Mouse (Mus musculus) embryonic facial prominence, embryonic 13.5 days (tissue): Measurements from ENCODE around the gene Gm6217. TPM values are rescaled to one million over a fixed set of nuclear protein-coding genes. Genes with fewer than 3 reads are reported as not detected.
"Not testable (repeated sequence)": the region's sequence is repeated elsewhere in the genome, so short reads cannot be mapped to it uniquely, and the experiment has no call there.

Experiments used
- ATAC-seq: fragments of 200-750 bp; cut with Nextera tagmentation; 2 replicates; pipeline ENCODE4 v1.8.0; 2017; ENCODE audit warnings: low read depth; ENCODE audit not compliant: insufficient number of reproducible peaks, insufficient read depth, low FRiP score, low TSS enrichment
- H3K27ac ChIP-seq: fragments of 300-500 bp; sonication (generic); 2 replicates; pipeline ENCODE4 v1.5.1; 2015; ENCODE audit warnings: moderate library complexity, mild to moderate bottlenecking, inconsistent platforms
- H3K27me3 ChIP-seq: fragments of 300-500 bp; sonication (generic); 2 replicates; pipeline ENCODE4 v1.6.1; 2015; ENCODE audit warnings: mild to moderate bottlenecking, inconsistent platforms
- H3K36me3 ChIP-seq: fragments of 300-500 bp; sonication (generic); 2 replicates; pipeline ENCODE4 v1.6.1; 2015; ENCODE audit warnings: mild to moderate bottlenecking, inconsistent platforms
- H3K4me1 ChIP-seq: fragments of 300-500 bp; sonication (generic); 2 replicates; pipeline ENCODE4 v1.6.1; 2015; ENCODE audit warnings: inconsistent platforms
- H3K4me2 ChIP-seq: fragments of 300-500 bp; sonication (generic); 2 replicates; pipeline ENCODE4 v1.6.1; 2015; ENCODE audit warnings: moderate library complexity, mild to moderate bottlenecking, inconsistent platforms
- H3K4me3 ChIP-seq: fragments of 300-500 bp; sonication (generic); 2 replicates; pipeline ENCODE4 v1.5.1; 2015; ENCODE audit warnings: mild to moderate bottlenecking, inconsistent platforms
- H3K9ac ChIP-seq: fragments of 300-500 bp; sonication (generic); 2 replicates; pipeline ENCODE4 v1.6.1; 2015; ENCODE audit warnings: mild to moderate bottlenecking, inconsistent platforms
- H3K9me3 ChIP-seq: fragments of 300-500 bp; sonication (generic); 2 replicates; pipeline ENCODE4 v1.6.1; 2016; ENCODE audit warnings: inconsistent platforms
- WGBS: fragments of 180-500 bp; shearing (Covaris S2); methylation state at CpG from one replicate; pipeline ENCODE4 v1.1.7; 2015; ENCODE audit warnings: mixed read lengths; 5-methylcytosine and 5-hydroxymethylcytosine counted together
- polyA plus RNA-seq: library from polyadenylated mRNA; unstranded; fragments of >200 nt; fragmentation: Nextera tagmentation; extraction: Ambion mirVana; gene quantifications from 2 replicates; pipeline ENCODE4 v1.2.1, GENCODE M21; 2015

The Gm6217 gene
- polyA plus RNA-seq, 1 experiment from 2014 or later, result not detected

- not testable (repeated sequence) for ATAC-seq
These were observed 11.3 kb upstream of the Gm6217 start for GRCm38 (mm10) chr1:82942505-82942904.

GRCm38 (mm10) chr1:82938666-82939065 lies 7.5 kb upstream of the Gm6217 start:
- 93% methylated on average over 5 of the region's 5 CpGs for WGBS
- Histone ChIP-seq H3K36me3 (no peaks in the 10 kb centered on the region), H3K27me3 (no peaks in the 10 kb centered on the region), H3K4me3 (no peak overlapping the region), H3K4me1 (no peaks in the 10 kb centered on the region), H3K9ac (no peak overlapping the region), H3K27ac (no peak overlapping the region), H3K4me2 (no peak overlapping the region), H3K9me3 (no peaks in the 10 kb centered on the region)
- ATAC-seq, result no peak

More at GRCm38 (mm10) chr1:82942505-82942904, 11.3 kb upstream of the Gm6217 start:
- not testable (repeated sequence) for H3K9ac ChIP-seq, H3K27ac ChIP-seq, H3K4me3 ChIP-seq, H3K36me3 ChIP-seq, H3K9me3 ChIP-seq, H3K4me1 ChIP-seq, H3K4me2 ChIP-seq, H3K27me3 ChIP-seq
- WGBS, result 82% methylated on average over 1 of the region's 2 CpGs

- not testable (repeated sequence) for H3K4me3 ChIP-seq, H3K4me2 ChIP-seq, ATAC-seq, H3K27ac ChIP-seq, H3K27me3 ChIP-seq, H3K4me1 ChIP-seq, H3K9me3 ChIP-seq, H3K36me3 ChIP-seq, H3K9ac ChIP-seq
- 88% methylated on average over 3 of the region's 3 CpGs for WGBS
These were observed 641 bp downstream of the Gm6217 start for GRCm38 (mm10) chr1:82930558-82930957.

GRCm38 (mm10) chr1:82924650-82925049 lies 6.5 kb downstream of the Gm6217 start, which contains the start of gene A030014E15Rik:
Gene A030014E15Rik (plus strand): TSS chr1:82924917.
- Histone ChIP-seq H3K9ac (no peak within 1 kb of the TSS), H3K27ac (no peak within 1 kb of the TSS), H3K36me3 (no peaks in the 10 kb centered on the region), H3K4me1 (no peaks in the 10 kb centered on the region), H3K4me3 (no peak within 1 kb of the TSS), H3K9me3 (no peaks in the 10 kb centered on the region), H3K27me3 (no peaks in the 10 kb centered on the region), H3K4me2 (no peak within 1 kb of the TSS)
- ATAC-seq, result no peak
- WGBS, result 84% methylated on average over 6 of the region's 6 CpGs

GRCm38 (mm10) chr1:82913434-82913833 lies 17.8 kb downstream of the Gm6217 start:
- WGBS, result 96% methylated on average over 5 of the region's 5 CpGs
- not testable (repeated sequence) for H3K27ac ChIP-seq, H3K9ac ChIP-seq, ATAC-seq, H3K4me1 ChIP-seq, H3K4me2 ChIP-seq, H3K36me3 ChIP-seq, H3K9me3 ChIP-seq, H3K27me3 ChIP-seq, H3K4me3 ChIP-seq

GRCm38 (mm10) chr1:82913025-82913424 lies 18.2 kb downstream of the Gm6217 start, which contains the start of gene A030005L19Rik:
Gene A030005L19Rik (plus strand): TSS chr1:82913325.
- no peaks in the 10 kb centered on the region for H3K9me3 ChIP-seq
- no peak for ATAC-seq
- no peak within 1 kb of the TSS for H3K9ac ChIP-seq
- 74% methylated on average over 3 of the region's 3 CpGs for WGBS
- no peak within 1 kb of the TSS for H3K4me3 ChIP-seq
- H3K27me3 ChIP-seq, result no peaks in the 10 kb centered on the region
- H3K36me3 ChIP-seq, result no peaks in the 10 kb centered on the region
- H3K4me1 ChIP-seq, result peaks cover 4% of the 10 kb centered on the region; the same call in 1 of the 2 replicates
- no peak within 1 kb of the TSS for H3K4me2 ChIP-seq
- H3K27ac ChIP-seq, result no peak within 1 kb of the TSS

- Histone ChIP-seq H3K4me3 (no peak overlapping the region), H3K36me3 (peaks cover 21% of the 10 kb centered on the region), H3K9me3 (no peaks in the 10 kb centered on the region), H3K27me3 (no peaks in the 10 kb centered on the region), H3K4me2 (no peak overlapping the region), H3K9ac (no peak overlapping the region), H3K27ac (no peak overlapping the region), H3K4me1 (no peaks in the 10 kb centered on the region)
- 80% methylated on average over 3 of the region's 3 CpGs for WGBS
- ATAC-seq, result no peak
These were observed 25.3 kb downstream of the Gm6217 start for GRCm38 (mm10) chr1:82905886-82906285.

- ATAC-seq, result no peak
- WGBS, result 88% methylated on average over 3 of the region's 3 CpGs
- H3K9ac ChIP-seq, result no peak overlapping the region
- no peaks in the 10 kb centered on the region for H3K4me1 ChIP-seq
- no peak overlapping the region for H3K4me2 ChIP-seq
- H3K27me3 ChIP-seq, result no peaks in the 10 kb centered on the region
- H3K27ac ChIP-seq, result no peak overlapping the region
- no peaks in the 10 kb centered on the region for H3K9me3 ChIP-seq
- no peak overlapping the region for H3K4me3 ChIP-seq
- peaks cover 36% of the 10 kb centered on the region for H3K36me3 ChIP-seq
These were observed 30.0 kb downstream of the Gm6217 start for GRCm38 (mm10) chr1:82901201-82901600.

GRCm38 (mm10) chr1:82900567-82900966 lies 30.6 kb downstream of the Gm6217 start:
- H3K9me3 ChIP-seq, result no peaks in the 10 kb centered on the region
- H3K4me1 ChIP-seq, result no peaks in the 10 kb centered on the region
- WGBS, result 97% methylated on average over 1 of the region's 1 CpGs
- H3K4me3 ChIP-seq, result no peak overlapping the region
- peaks cover 36% of the 10 kb centered on the region for H3K36me3 ChIP-seq
- H3K4me2 ChIP-seq, result no peak overlapping the region
- no peaks in the 10 kb centered on the region for H3K27me3 ChIP-seq
- H3K9ac ChIP-seq, result no peak overlapping the region
- ATAC-seq, result no peak
- H3K27ac ChIP-seq, result no peak overlapping the region

- WGBS, result 95% methylated on average over 7 of the region's 7 CpGs
- Histone ChIP-seq H3K36me3 (peaks cover 28% of the 10 kb centered on the region), H3K27me3 (no peaks in the 10 kb centered on the region), H3K4me2 (no peak overlapping the region), H3K9ac (no peak overlapping the region), H3K9me3 (no peaks in the 10 kb centered on the region), H3K27ac (no peak overlapping the region), H3K4me1 (no peaks in the 10 kb centered on the region), H3K4me3 (no peak overlapping the region)
- ATAC-seq, result no peak
These were observed 37.9 kb downstream of the Gm6217 start for GRCm38 (mm10) chr1:82893269-82893668.
